Mouse (Mus musculus) kidney, postnatal 25 days (tissue): Measurements from ENCODE around the gene Rcor3.
A peak's percentile ranks its signal among the peaks of the same experiment; 100 is the strongest.

Experiments used
- DNase-seq, 2 experiments: peaks; one replicate each; pipeline ENCODE4 v3.0.0; 2021; ENCODE audit warnings: mixed read lengths in 2 of 2

Gene Rcor3

DNA sequence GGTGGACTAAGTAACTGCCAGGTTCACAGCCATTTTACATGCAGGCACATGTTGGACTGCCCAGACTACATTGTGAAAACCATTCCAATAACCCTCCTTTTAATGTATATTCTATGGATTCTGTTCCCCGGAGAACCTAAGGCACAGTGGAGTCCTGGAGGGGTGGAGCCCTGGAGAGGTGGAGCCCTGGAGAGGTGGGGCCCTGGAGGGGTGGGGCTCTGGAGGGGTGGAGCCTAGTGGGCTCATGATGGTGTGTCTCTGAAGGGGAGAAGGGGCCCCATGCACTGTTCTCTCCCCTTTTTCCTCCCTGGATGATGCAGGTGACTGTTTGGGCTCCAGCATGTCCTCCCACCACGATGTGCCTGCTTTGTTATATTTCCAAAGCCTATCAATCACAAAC is 69.7 kb downstream of the Rcor3 start:
- no peak for DNase-seq

DNA sequence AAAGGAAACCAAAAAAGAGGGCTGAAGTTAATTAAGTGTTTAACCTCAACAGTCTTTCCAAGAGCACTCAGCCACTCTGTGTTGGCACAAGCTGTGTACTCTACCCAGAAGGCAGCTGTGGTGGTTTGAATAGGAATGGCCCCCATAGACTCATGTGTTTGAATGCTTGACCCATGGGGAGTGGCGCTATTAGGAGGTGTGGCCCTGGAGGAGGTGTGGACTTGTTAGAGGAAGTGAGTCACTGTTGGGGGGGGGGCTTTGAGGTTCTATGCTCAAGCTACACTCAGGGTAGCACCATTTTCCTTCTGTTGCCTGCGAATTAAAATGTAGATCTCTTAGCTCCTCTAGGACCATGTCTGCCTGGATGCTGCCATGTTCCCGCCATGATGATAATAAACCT is 70.9 kb downstream of the Rcor3 start:
- no peak for DNase-seq

DNA sequence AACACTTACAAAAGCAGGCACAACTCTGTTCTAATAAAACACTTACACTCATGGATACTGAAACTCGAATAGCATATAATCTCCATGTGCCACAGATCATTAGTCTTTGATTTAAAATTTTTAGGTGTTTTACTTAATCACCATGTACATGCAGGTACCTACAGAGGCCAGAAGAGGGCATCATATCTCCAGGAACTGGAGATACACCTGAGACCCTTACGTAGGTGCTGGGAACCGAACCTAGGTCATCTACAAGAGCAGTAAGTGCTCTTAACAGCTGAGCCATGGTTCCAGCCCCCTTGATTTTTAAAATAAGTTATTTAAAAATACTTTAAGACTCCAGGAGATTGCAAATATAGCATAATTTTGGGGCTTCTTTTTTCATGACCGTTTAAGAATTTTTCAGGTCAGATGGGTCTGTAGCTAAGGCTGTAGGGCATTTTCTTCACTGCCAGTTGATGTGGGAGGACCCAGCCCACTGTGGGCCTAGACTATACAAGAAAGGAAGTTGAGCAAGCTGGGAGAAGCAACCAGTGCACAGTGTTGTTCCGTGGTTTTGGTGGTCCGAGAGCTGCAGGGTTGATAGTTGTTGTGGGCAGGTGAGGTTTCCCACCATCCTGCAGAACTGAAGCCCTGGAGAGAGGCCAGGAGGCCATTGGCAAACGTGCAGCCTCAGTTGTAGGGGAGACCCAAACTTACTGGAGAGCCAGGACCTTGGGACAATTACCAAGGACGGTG is 74.5 kb downstream of the Rcor3 start:
- DNase-seq = no peak

DNA sequence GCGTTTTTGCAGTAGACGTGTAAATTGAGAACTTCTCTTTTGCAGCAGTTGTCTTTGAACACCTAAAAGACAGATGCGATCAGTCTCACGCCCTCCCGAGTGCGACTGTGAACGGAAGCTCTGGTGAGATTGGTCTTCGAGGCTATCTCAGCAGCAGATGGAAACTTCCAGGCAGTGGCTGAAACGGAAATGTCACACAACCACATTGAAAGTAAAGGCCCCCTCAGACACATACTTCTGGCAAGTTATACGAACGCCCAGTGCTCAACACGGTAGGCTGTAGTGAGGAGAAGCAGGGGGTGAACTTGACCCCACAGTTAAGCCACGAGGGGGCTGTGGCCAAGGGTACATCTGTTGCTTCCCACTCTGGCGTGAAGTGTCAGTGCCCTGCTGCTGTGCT is 75.2 kb downstream of the Rcor3 start:
- no peak for DNase-seq

DNA sequence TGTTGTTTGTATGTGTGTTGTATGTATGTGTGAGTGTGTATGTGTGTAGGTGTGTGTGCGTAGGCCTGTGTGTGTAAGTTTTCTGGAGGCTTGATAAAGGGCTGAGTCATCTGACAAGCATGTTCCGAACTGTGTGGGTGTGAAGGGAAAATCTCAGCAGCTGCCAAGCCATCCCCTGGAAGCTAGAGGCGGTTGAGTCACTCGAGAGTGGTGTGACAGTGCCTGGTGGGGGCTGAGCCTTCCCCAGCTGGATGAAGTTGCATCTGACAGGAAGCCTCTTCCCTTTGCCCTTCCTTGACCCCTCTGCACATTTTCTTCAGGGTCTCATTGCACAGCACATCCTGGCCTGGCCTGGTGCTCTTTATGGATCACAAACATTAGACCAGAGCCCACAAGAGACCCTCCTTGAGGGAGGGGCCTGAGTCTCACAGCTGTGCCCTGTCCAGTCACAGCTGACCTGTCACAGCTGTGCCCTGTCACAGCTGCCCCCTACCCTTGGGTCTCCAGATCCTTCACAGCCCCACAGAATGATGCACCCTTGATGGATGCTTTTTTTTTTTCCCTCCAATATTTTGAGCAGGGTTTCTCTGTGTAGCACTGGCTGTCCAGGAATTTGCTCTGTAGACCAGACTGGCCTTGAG is 76.1 kb downstream of the Rcor3 start:
- DNase-seq = peak; percentile 39 to 77

DNA sequence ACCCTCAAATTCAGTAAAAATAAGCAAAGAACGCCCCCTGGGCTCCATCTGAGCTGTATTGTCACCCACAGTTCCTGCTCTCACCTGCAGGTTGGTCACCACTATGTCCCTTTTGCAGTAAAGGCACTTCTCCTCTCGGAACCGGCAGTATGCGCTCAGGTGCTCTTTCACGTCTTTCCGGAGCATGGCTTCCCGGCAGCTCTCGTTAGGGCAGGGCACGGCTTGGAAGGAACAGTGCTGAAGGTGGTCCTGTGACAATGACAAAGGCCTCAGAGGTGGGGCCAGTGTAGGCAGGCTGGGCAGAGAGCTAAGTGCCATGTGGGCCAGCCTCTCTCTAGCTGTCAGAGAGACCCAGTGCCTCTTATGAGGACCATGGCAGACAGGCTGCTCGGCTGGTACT is 79.0 kb downstream of the Rcor3 start:
- no peak for DNase-seq

DNA sequence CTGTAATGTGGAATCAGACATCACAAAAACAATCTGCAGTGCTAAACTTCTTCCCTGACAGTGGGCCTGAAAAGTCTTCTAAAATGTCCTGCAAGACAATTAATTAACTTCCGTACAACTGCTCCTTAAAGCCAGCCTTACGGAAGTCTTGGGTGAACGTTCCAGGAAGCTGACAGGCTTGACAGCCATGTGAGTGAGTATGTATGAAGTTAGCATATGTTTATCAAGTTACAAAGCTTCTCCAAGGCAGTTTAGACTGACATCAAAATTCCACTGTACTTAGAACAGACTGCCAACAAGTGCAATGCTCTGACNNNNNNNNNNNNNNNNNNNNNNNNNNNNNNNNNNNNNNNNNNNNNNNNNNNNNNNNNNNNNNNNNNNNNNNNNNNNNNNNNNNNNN is 84.1 kb downstream of the Rcor3 start:
- no peak for DNase-seq

DNA sequence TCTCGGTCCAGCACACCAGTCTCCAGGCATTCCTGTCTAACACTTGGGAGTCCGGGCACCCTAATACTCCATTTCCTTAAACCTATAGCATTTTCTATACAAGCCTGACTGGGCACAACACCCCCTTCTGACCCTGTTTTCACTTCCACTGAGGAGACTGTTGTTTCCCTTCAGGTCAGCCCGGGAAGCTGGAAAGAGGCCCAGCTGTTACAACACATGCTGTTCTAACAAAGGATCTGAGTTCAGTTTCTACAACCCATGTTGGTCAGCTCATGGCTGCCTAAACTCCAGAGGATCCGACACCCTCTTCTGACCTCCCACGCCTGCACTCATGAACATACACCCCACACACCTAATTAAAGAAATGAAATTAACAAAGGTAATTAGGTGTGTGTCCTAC is 84.9 kb downstream of the Rcor3 start:
- no peak for DNase-seq

DNA sequence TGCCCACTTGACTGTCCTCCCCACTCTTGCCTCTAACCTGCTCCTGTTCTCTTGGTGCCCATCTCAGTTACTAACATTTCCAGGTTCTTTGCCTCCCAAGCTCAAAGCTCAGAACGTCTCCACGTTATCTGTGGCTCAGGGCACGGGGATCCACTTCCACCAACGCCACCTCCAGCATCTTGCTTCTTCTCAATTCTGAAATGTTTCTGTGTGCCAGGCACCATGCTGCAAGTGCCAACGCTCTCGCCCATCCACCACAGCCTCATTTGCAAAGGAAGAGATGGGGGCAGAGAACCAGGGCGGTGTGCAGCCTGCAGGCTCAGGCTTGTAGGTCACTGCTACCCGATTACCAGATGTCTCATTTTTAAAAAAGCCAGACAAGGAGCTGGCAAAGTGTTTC is 85.4 kb downstream of the Rcor3 start:
- no peak for DNase-seq
